Mouse (Mus musculus): ENCODE results near the gene Slamf7. TPM values are rescaled to one million over a fixed set of nuclear protein-coding genes. Genes with fewer than 3 reads are reported as not detected.

Slamf7 gene
- total and polyA plus RNA-seq, 2 experiments from 2014 or later: not detected

- H3K4me2 ChIP-seq (ENCODE audit: low read depth, low read length): no peak overlapping the region
- H3K27ac ChIP-seq: no peak overlapping the region
- peak; percentile 53 for TF ChIP-seq CTCF (IDR thresholded peaks at IDR 0.05; ENCODE audit: low read depth)
- no peak overlapping the region for H3K4me3 ChIP-seq (ENCODE audit: low read length)
- no peak overlapping the region for H3K9ac ChIP-seq (replicated peaks; ENCODE audit: low read length)
- no peaks in the 10 kb centered on the region for H3K4me1 ChIP-seq (ENCODE audit: insufficient read depth, low read length)
- WGBS: 26% methylated on average over 1 of the region's 1 CpGs
- no peak for ATAC-seq
- H3K9me3 ChIP-seq (ENCODE audit: low read length): no peaks in the 10 kb centered on the region
- no peaks in the 10 kb centered on the region for H3K36me3 ChIP-seq (ENCODE audit: insufficient read depth, low read length)
- no peaks in the 10 kb centered on the region for H3K27me3 ChIP-seq (ENCODE audit: insufficient read depth, low read length)
- peak; percentile 41 for DNase-seq (ENCODE audit: low spot score)
Observed at GRCm38 (mm10) chr1:171610781-171611180, 42.1 kb downstream of the Slamf7 start.

GRCm38 (mm10) chr1:171610026-171610425 is 42.8 kb downstream of the Slamf7 start:
- no peaks in the 10 kb centered on the region for H3K4me1 ChIP-seq (ENCODE audit: insufficient read depth, low read length)
- no peak for ATAC-seq
- peak; percentile 49 for TF ChIP-seq CTCF (IDR thresholded peaks at IDR 0.05; ENCODE audit: low read depth)

GRCm38 (mm10) chr1:171607176-171607575 is 45.7 kb downstream of the Slamf7 start, which contains the start of gene Ly9:
Gene Ly9 (minus strand): TSS chr1:171607410.
- no peak within 1 kb of the TSS for H3K4me2 ChIP-seq (ENCODE audit: low read depth, low read length)
- no peak within 1 kb of the TSS for H3K27ac ChIP-seq
- no peak within 1 kb of the TSS for H3K4me3 ChIP-seq (ENCODE audit: low read length)
- no peak for TF ChIP-seq CTCF (IDR thresholded peaks at IDR 0.05; ENCODE audit: low read depth)
- DNase-seq (ENCODE audit: low spot score) (no peak), ATAC-seq (no peak)
- no peaks in the 10 kb centered on the region for H3K36me3 ChIP-seq (ENCODE audit: insufficient read depth, low read length)
- H3K9me3 ChIP-seq (ENCODE audit: low read length): no peaks in the 10 kb centered on the region
- WGBS: 92% methylated on average over 9 of the region's 9 CpGs
- H3K27me3 ChIP-seq (ENCODE audit: insufficient read depth, low read length): no peaks in the 10 kb centered on the region
- H3K4me1 ChIP-seq (ENCODE audit: insufficient read depth, low read length): no peaks in the 10 kb centered on the region
- H3K9ac ChIP-seq (replicated peaks; ENCODE audit: low read length): no peak within 1 kb of the TSS

More at GRCm38 (mm10) chr1:171610026-171610425, 42.8 kb downstream of the Slamf7 start:
- no peak for DNase-seq (ENCODE audit: low spot score)
- WGBS: 86% methylated on average over 2 of the region's 2 CpGs
- Histone ChIP-seq H3K27ac (no peak overlapping the region), H3K36me3 (ENCODE audit: insufficient read depth, low read length) (no peaks in the 10 kb centered on the region), H3K9ac (replicated peaks; ENCODE audit: low read length) (no peak overlapping the region), H3K4me2 (ENCODE audit: low read depth, low read length) (no peak overlapping the region), H3K4me3 (ENCODE audit: low read length) (no peak overlapping the region), H3K27me3 (ENCODE audit: insufficient read depth, low read length) (no peaks in the 10 kb centered on the region), H3K9me3 (ENCODE audit: low read length) (no peaks in the 10 kb centered on the region)

GRCm38 (mm10) chr1:171606656-171607055 is 46.2 kb downstream of the Slamf7 start:
- TF ChIP-seq CTCF (IDR thresholded peaks at IDR 0.05; ENCODE audit: low read depth): no peak
- WGBS: 85% methylated on average over 3 of the region's 3 CpGs

GRCm38 (mm10) chr1:171604686-171605085 is 48.1 kb downstream of the Slamf7 start:
- H3K36me3 ChIP-seq (ENCODE audit: insufficient read depth, low read length): no peaks in the 10 kb centered on the region
- H3K4me1 ChIP-seq (ENCODE audit: insufficient read depth, low read length): no peaks in the 10 kb centered on the region
- no peaks in the 10 kb centered on the region for H3K9me3 ChIP-seq (ENCODE audit: low read length)
- WGBS: 85% methylated on average over 3 of the region's 3 CpGs
- no peak overlapping the region for H3K4me3 ChIP-seq (ENCODE audit: low read length)
- H3K27ac ChIP-seq: no peak overlapping the region
- no peak overlapping the region for H3K9ac ChIP-seq (replicated peaks; ENCODE audit: low read length)
- H3K4me2 ChIP-seq (ENCODE audit: low read depth, low read length): no peak overlapping the region
- ATAC-seq: no peak
- no peaks in the 10 kb centered on the region for H3K27me3 ChIP-seq (ENCODE audit: insufficient read depth, low read length)
- DNase-seq (ENCODE audit: low spot score): no peak
- TF ChIP-seq CTCF (IDR thresholded peaks at IDR 0.05; ENCODE audit: low read depth): no peak

More at GRCm38 (mm10) chr1:171606656-171607055, 46.2 kb downstream of the Slamf7 start:
- Histone ChIP-seq H3K4me1 (ENCODE audit: insufficient read depth, low read length) (no peaks in the 10 kb centered on the region), H3K9ac (replicated peaks; ENCODE audit: low read length) (no peak overlapping the region), H3K4me2 (ENCODE audit: low read depth, low read length) (no peak overlapping the region), H3K27ac (no peak overlapping the region), H3K27me3 (ENCODE audit: insufficient read depth, low read length) (no peaks in the 10 kb centered on the region), H3K36me3 (ENCODE audit: insufficient read depth, low read length) (no peaks in the 10 kb centered on the region), H3K4me3 (ENCODE audit: low read length) (no peak overlapping the region), H3K9me3 (ENCODE audit: low read length) (no peaks in the 10 kb centered on the region)
- ATAC-seq: no peak
- DNase-seq (ENCODE audit: low spot score): no peak

GRCm38 (mm10) chr1:171584584-171584983 is 68.3 kb downstream of the Slamf7 start:
- Histone ChIP-seq H3K4me1 (ENCODE audit: insufficient read depth, low read length) (no peaks in the 10 kb centered on the region), H3K27ac (no peak overlapping the region), H3K9me3 (ENCODE audit: low read length) (no peaks in the 10 kb centered on the region), H3K36me3 (ENCODE audit: insufficient read depth, low read length) (no peaks in the 10 kb centered on the region), H3K4me2 (ENCODE audit: low read depth, low read length) (no peak overlapping the region), H3K27me3 (ENCODE audit: insufficient read depth, low read length) (no peaks in the 10 kb centered on the region), H3K9ac (replicated peaks; ENCODE audit: low read length) (no peak overlapping the region), H3K4me3 (ENCODE audit: low read length) (no peak overlapping the region)
- no peak for TF ChIP-seq CTCF (IDR thresholded peaks at IDR 0.05; ENCODE audit: low read depth)
- DNase-seq (ENCODE audit: low spot score) (no peak), ATAC-seq (no peak)
- 79% methylated on average over 2 of the region's 2 CpGs for WGBS

Small RNA genes lying within 50 kb of the gene (microRNA-seq; reads per million reads assigned to microRNA genes)
- 0 reads per million in 2 experiments for gene Mir7683

Other genes starting within 250 kb of the Slamf7 start
- gene Usf1, start 241.7 kb downstream of the Slamf7 start, total RNA-seq (2014; rRNA removed): 133 and 148 TPM in 2 replicates
- 132 and 141 TPM in 2 replicates for gene Usf1, start 241.7 kb downstream of the Slamf7 start, polyA plus RNA-seq (2015; fragmentation: Nextera tagmentation; extraction: Ambion mirVana)
- gene Tstd1, start 234.2 kb downstream of the Slamf7 start, total RNA-seq (2014; rRNA removed): 1.5 TPM in 1 of 2 replicates, not detected in the other
- 2.3 and 2.7 TPM in 2 replicates for gene Tstd1, start 234.2 kb downstream of the Slamf7 start, polyA plus RNA-seq (2015; fragmentation: Nextera tagmentation; extraction: Ambion mirVana)
- gene F11r, start 215.5 kb downstream of the Slamf7 start, total RNA-seq (2014; rRNA removed): 5.7 and 8.2 TPM in 2 replicates
- gene F11r, start 215.5 kb downstream of the Slamf7 start, polyA plus RNA-seq (2015; fragmentation: Nextera tagmentation; extraction: Ambion mirVana): 14.2 and 14.4 TPM in 2 replicates
- 10.1 and 10.4 TPM in 2 replicates for gene Alyref2, start 149.6 kb downstream of the Slamf7 start, total RNA-seq (2014; rRNA removed)
- gene Alyref2, start 149.6 kb downstream of the Slamf7 start, polyA plus RNA-seq (2015; fragmentation: Nextera tagmentation; extraction: Ambion mirVana): 20.5 and 20.6 TPM in 2 replicates
- not detected in 2 replicates for gene Itln1, start 117.7 kb downstream of the Slamf7 start, total RNA-seq (2014; rRNA removed)
- not detected in 2 replicates for gene Itln1, start 117.7 kb downstream of the Slamf7 start, polyA plus RNA-seq (2015; fragmentation: Nextera tagmentation; extraction: Ambion mirVana)
- 0.05 TPM in 1 of 2 replicates, not detected in the other for gene Cd244a, start 93.8 kb downstream of the Slamf7 start, total RNA-seq (2014; rRNA removed)
- gene Cd244a, start 93.8 kb downstream of the Slamf7 start, polyA plus RNA-seq (2015; fragmentation: Nextera tagmentation; extraction: Ambion mirVana): not detected in 2 replicates
- 0.63 TPM in 1 of 2 replicates, not detected in the other for gene Ly9, start 45.6 kb downstream of the Slamf7 start, total RNA-seq (2014; rRNA removed)
- 0.14 TPM in 1 of 2 replicates, not detected in the other for gene Ly9, start 45.6 kb downstream of the Slamf7 start, polyA plus RNA-seq (2015; fragmentation: Nextera tagmentation; extraction: Ambion mirVana)
- gene Cd48, start 29.0 kb upstream of the Slamf7 start, total RNA-seq (2014; rRNA removed): 0.54 and 2.1 TPM in 2 replicates
- gene Cd48, start 29.0 kb upstream of the Slamf7 start, polyA plus RNA-seq (2015; fragmentation: Nextera tagmentation; extraction: Ambion mirVana): 0.95 and 1.5 TPM in 2 replicates
- 0.16 TPM in 1 of 2 replicates, not detected in the other for gene Slamf1, start 114.1 kb upstream of the Slamf7 start, total RNA-seq (2014; rRNA removed)
- 0.09 and 0.10 TPM in 2 replicates for gene Slamf1, start 114.1 kb upstream of the Slamf7 start, polyA plus RNA-seq (2015; fragmentation: Nextera tagmentation; extraction: Ambion mirVana)
- gene Cd84, start 186.7 kb upstream of the Slamf7 start, total RNA-seq (2014; rRNA removed): 1.1 and 1.2 TPM in 2 replicates
- 1.6 and 1.7 TPM in 2 replicates for gene Cd84, start 186.7 kb upstream of the Slamf7 start, polyA plus RNA-seq (2015; fragmentation: Nextera tagmentation; extraction: Ambion mirVana)
- not detected in 2 replicates for gene Gm10521, start 242.6 kb upstream of the Slamf7 start, total RNA-seq (2014; rRNA removed)
- gene Gm10521, start 242.6 kb upstream of the Slamf7 start, polyA plus RNA-seq (2015; fragmentation: Nextera tagmentation; extraction: Ambion mirVana): not detected in 2 replicates

All from hindbrain, postnatal 0 days (tissue).